Mouse (Mus musculus): ENCODE results near the gene Arfgef3.

Gene Arfgef3

DNA sequence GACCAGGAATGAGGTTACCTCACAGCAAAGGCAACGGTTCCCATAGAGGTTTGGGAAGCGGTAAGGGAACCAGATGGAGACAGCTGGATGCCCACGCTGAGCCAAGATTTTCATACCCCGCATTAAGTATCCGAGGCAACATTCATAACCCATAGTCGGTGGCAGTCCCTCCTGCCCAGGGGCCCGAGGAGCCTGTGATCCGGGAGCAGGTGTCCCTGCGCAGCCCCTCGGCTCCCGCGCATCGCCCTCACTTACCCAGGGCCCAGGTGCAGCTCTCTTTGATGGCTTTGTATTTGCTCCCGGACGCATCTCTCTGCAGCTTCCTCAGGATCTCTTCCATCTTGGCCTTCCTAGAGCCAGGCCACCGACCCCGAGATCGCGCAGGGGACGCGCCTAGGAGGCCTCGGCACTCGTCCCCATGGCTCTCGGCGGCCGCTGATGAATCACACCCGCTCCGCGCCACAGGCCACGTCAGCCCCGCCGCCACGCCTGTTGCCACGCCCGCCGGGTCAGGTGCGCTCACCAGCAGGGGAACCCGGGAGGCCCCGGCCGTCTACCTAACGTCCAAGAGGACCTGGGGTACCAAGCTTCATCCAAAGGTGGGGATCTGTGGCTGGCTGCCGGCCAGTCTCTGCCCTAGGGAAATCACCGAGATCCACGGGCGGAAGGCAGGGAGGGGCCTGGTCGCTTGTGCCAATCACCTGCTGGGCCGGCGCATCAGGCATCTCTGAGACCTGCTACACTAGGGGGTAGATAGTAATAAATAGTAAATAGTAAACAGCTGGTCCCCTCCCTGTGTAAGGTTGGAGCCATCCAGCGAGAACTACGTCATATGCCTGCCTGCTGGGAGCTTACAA is at the start of gene Arfgef3:
TSS of gene Arfgef3 (minus strand) at position 664 of the 857 bp plus-strand sequence.
- peak; percentile 72 to 76 for DNase-seq (ENCODE audit: low spot score in 2 of 2)

- DNase-seq (ENCODE audit: low spot score in 2 of 2), result no peak
Measured at GRCm38 (mm10) chr10:18790063-18790462, 46.3 kb upstream of the Arfgef3 start.

GRCm38 (mm10) chr10:18788601-18789000 is 44.9 kb upstream of the Arfgef3 start:
- DNase-seq (ENCODE audit: low spot score in 2 of 2), result no peak

GRCm38 (mm10) chr10:18786693-18787092 is 42.9 kb upstream of the Arfgef3 start, which contains the start of gene Gm4922:
Gene Gm4922, minus strand, starts transcription at chr10:18786793.
- no peak for DNase-seq (ENCODE audit: low spot score in 2 of 2)

GRCm38 (mm10) chr10:18777546-18777945 is 33.8 kb upstream of the Arfgef3 start:
- no peak for DNase-seq (ENCODE audit: low spot score in 2 of 2)

- no peak for DNase-seq (ENCODE audit: low spot score in 2 of 2)
Measured at GRCm38 (mm10) chr10:18772537-18773179, 28.9 kb upstream of the Arfgef3 start.

- DNase-seq (ENCODE audit: low spot score in 2 of 2), result no peak
Measured at GRCm38 (mm10) chr10:18769909-18770308, 26.2 kb upstream of the Arfgef3 start.

GRCm38 (mm10) chr10:18760241-18760640 is 16.5 kb upstream of the Arfgef3 start:
- DNase-seq (ENCODE audit: low spot score in 2 of 2), result peak in 1 of 2 experiments; percentile 25

DNA sequence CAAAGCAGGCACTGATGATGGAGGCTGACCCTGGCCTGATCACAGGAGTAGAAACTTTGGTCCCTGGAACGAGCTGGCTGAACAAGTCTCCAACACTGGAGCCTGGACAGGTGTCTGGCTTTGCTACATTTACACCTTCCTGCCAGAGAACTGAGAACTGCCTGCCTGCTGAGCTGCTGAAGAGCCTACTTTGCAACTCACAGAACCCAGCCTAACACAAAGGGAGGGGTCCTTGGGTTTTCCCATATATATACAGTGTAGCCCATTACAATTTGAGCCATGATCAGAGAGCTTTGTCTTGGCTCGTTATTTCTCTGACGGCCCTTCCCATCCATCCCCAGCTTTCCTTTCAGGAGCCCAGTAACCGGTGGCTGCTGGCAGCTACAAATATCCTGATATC is 6.3 kb upstream of the Arfgef3 start:
- DNase-seq (ENCODE audit: low spot score in 2 of 2), result no peak

DNA sequence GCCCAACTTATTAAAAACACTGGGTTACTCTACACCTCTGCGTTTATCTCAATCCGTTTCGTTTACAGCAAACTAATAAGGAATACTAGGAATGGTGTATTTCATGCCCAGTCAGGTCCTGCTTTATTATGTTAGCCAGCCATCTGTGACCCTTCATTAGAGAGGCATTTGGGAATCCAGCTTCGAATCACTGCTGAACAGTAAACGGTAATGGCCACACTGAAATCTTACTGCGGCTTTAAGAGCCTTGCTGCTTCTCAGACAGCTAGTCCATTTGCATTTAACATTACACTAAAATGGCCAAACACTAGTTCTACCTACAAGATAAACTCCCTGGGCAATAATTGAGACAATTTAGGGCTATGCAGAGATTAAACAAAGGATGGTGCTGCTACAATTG is 1.7 kb downstream of the Arfgef3 start:
- no peak for DNase-seq (ENCODE audit: low spot score in 2 of 2)

GRCm38 (mm10) chr10:18741024-18741423 is 2.7 kb downstream of the Arfgef3 start:
- DNase-seq (ENCODE audit: low spot score in 2 of 2), result no peak

DNA sequence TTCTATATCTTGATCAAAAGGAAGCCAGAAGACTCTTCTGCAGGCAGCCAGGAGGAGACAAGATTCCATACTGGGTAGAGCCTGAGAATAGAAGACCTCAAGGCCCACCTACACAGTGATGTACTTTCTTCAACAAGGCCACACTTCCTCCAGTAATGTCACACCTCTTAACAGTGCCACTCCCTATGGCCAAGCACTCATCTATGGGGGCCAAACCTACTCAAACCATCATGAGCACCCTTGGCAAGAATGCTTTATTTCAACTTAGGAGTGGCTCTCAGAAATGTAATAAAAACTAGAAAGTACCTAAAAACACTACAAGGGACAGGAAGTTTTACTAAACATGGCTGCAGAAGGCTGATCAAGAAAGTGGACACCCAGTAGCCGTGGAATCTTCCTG is 15.2 kb downstream of the Arfgef3 start:
- DNase-seq (ENCODE audit: low spot score in 2 of 2), result no peak

- no peak for DNase-seq (ENCODE audit: low spot score in 2 of 2)
Measured at GRCm38 (mm10) chr10:18711436-18711835, 32.3 kb downstream of the Arfgef3 start.

DNA sequence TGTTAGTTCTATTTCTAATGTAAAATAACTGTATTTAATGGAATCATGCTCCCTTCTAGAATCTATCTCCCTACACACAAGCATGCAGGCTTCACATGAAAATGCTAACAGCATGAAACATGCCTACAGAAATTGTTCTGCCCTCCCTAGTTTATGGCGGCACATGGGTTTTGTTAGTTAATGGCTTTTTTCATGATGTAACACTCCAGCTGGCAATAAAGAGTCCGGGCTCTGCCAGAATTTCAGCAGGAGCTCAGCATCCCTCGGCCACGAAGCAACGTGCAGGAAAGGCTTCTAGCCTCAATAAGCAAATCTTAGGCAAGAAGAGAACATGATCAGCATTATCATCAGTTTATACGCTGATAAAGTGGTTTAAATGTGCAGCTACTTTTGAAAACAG is 32.8 kb downstream of the Arfgef3 start:
- DNase-seq (ENCODE audit: low spot score in 2 of 2), result no peak

- no peak for DNase-seq (ENCODE audit: low spot score in 2 of 2)
Measured at GRCm38 (mm10) chr10:18709836-18710235, 33.9 kb downstream of the Arfgef3 start.

DNA sequence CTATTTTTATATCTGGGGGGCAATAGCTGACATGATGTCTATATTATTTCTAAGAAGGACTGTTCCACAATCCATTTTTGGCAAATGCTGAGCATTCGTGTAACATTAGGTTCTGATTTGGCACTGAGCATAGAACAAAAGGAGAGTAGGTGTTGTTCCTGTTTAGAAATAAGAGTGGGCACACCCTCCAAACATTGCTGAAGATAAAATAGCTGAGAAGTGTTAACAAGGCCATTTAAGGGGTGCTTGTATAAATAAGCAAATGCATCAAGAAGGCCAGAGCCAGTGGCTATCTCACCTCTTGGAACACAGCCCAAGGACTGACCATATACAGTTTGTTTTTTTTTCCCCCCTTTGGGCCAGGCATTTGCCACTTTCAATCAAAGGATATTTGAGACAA is 35.1 kb downstream of the Arfgef3 start:
- no peak for DNase-seq (ENCODE audit: low spot score in 2 of 2)

DNA sequence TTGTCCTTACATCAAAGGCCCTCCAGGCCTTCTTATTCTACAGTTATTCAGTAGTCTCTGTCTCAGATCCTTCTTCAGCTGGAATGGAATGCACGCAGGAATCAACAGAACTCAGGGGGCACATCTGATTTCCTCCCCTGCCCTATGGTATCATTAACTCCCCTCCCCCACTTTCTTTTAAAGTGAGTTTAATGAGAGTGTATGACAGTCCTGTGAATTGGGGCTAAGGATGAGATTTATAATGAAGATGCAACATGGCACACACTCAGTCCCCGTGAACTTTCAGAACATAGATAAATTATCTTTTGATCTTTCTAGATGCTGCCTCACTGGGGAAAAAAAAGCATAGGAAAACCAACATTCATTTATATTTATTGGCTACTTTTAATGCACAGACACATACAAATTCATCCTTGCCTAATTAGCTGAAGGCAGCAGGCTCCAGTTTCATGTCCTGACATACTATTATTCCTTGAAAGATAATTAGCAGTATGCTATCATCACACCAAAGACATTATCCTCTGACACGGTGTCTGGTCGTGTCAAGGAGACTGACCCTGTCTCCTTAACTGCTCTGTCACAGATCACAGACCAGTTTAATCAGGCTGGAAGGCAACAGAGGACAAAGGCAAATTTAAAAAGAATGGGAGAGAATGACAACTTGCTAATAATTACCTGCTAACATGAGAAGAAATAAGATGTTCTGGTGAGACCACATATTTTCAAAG is 39.2 kb downstream of the Arfgef3 start:
- DNase-seq (ENCODE audit: low spot score in 2 of 2), result no peak

DNA sequence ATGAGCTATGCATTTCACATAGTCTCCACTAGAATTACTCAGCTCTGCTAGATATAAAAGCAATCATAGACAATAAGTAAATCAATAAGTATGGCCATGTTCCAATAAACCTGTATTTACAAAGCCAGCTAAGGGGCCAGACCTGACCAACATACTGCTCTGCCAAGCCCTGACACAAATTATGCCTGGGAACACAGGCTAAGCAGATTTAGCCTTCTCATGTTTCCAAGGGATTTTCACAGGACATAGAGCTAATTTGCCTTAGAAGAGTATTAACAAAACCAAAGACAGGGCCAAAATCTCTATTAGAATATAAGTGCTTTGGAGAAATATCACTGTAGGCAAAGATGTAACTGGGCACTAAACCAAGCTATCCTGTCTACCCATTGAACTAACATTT is 42.2 kb downstream of the Arfgef3 start:
- DNase-seq (ENCODE audit: low spot score in 2 of 2), result no peak

DNA sequence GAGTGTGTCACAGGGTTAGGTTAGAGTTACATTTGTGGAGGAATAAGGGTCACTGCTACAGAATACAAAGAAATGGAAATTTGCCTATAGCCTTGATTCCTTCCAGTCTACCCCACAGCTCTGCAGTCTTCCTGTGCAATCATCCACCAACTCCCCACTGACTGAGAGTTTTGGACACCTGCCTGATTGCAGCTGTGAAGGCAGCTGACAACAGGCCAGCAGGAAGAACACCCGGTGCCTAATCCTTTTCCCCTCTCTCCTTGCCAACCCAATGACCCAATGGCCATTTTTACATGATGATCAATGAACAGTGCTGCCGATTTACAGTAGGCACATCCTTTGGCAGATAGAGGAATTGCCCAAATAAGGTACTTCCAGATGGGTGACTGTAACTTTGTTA is 43.6 kb downstream of the Arfgef3 start:
- no peak for DNase-seq (ENCODE audit: low spot score in 2 of 2)

GRCm38 (mm10) chr10:18699151-18699550 is 44.6 kb downstream of the Arfgef3 start:
- no peak for DNase-seq (ENCODE audit: low spot score in 2 of 2)

DNA sequence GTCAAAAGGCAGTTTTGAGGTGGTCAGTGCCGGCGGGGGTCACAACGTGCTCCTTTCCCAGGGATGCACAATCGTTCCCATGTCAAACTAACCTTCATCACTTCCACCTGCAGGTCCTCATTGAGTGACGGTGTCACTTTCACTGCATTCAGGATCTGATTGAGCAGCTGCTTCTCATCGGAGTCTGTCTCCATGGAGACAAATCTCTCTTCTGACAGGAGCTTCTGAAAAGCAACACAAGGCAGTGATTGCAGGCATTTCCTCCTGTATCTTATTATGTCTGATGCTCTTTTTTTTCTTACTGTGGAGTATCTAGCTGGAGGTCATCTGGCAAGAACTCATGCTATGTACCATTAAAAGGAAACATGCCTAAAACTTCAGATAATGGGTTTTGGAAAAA is 47.3 kb downstream of the Arfgef3 start:
- no peak for DNase-seq (ENCODE audit: low spot score in 2 of 2)

DNA sequence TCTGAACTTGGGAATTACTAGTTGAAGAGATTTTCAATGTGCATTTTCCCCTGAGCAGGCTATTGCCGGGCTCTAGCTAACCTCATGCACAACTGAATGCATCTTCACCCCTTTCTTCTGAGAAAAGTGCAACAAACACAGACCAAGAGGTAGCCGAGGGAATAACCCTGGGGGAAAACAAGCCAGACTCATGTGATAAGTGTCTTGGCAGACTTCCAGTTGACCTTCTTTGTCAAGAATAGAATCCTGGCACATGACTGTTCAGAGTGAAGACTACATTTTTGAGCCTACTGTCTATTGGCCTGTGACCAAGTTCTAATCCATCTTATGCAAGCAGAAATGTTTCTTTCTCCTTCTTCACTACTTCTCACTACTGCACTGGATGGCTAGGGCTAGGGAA is 55.5 kb downstream of the Arfgef3 start:
- no peak for DNase-seq (ENCODE audit: low spot score in 2 of 2)

Measured in frontal cortex, postnatal 25 days (tissue).